Mouse (Mus musculus): ENCODE measurements around the gene Vmn2r69. TPM values are rescaled to one million over a fixed set of nuclear protein-coding genes. Genes with fewer than 3 reads are reported as not detected.

The Vmn2r69 gene
- not detected in 2 replicates for polyA plus RNA-seq (2015; fragmentation: Nextera tagmentation; extraction: Ambion mirVana)

- 70% methylated on average over 3 of the region's 3 CpGs for WGBS
- Histone ChIP-seq H3K27me3 (no peaks in the 10 kb centered on the region), H3K27ac (no peak within 1 kb of the TSS), H3K36me3 (no peaks in the 10 kb centered on the region), H3K4me1 (no peaks in the 10 kb centered on the region), H3K4me3 (no peak within 1 kb of the TSS), H3K9me3 (no peaks in the 10 kb centered on the region; the same call in 1 of the 2 replicates), H3K9ac (no peak within 1 kb of the TSS), H3K4me2 (no peak within 1 kb of the TSS)
- ATAC-seq (ENCODE audit: insufficient number of reproducible peaks, insufficient read depth, low FRiP score, low TSS enrichment, low read depth): no peak
Observed at GRCm38 (mm10) chr7:85415820-85416219, at the start of gene Vmn2r69. Vmn2r69 (minus strand) TSS chr7:85415920.

Other genes starting within 250 kb of the Vmn2r69 start
- gene Vmn2r68, start 178.1 kb downstream of the Vmn2r69 start, polyA plus RNA-seq (2015; fragmentation: Nextera tagmentation; extraction: Ambion mirVana): not detected in 2 replicates
- gene Vmn2r71, start 147.2 kb upstream of the Vmn2r69 start, polyA plus RNA-seq (2015; fragmentation: Nextera tagmentation; extraction: Ambion mirVana): not detected in 2 replicates
- gene Vmn2r70, start 153.3 kb upstream of the Vmn2r69 start, polyA plus RNA-seq (2015; fragmentation: Nextera tagmentation; extraction: Ambion mirVana): not detected in 2 replicates